ENCODE assay signal across 31 mouse cellular contexts in genomic region chr12:41944079-41944672, GRCm38 (mm10).
DNase-seq lines count a peak whose midpoint lies in the region; ATAC-seq and TF ChIP-seq lines count a peak whose summit lies in the region.
"Had no signal": no experiment of that assay in that cellular context is flagged by ENCODE, and none has a peak within 500 bp of the region (broad histone marks: within the 10 kb centered on the region; RNA-seq: fewer than 3 reads in every experiment).

No protein-coding gene starts in this region.

- no peak for TF ChIP-seq POLR2A in brain, embryonic 14.5 days (IDR thresholded peaks at IDR 0.05; ENCODE audit: borderline replicate concordance, extremely low read depth, insufficient read depth, insufficient read length, poor library complexity, severe bottlenecking)

- no peak overlapping the region for H3K9ac ChIP-seq in midbrain, embryonic 12.5 days (replicated peaks)
- H3K9ac ChIP-seq in midbrain, postnatal 0 days (replicated peaks; ENCODE audit: low read length, poor library complexity, severe bottlenecking): no peak overlapping the region
- no peak overlapping the region for H3K9ac ChIP-seq in forebrain, embryonic 16.5 days (replicated peaks; ENCODE audit: low read depth, low read length)
- H3K9ac ChIP-seq: embryonic facial prominence, embryonic 13.5 days; heart, embryonic 13.5 days; hindbrain, embryonic 14.5 days had no signal

- 0 out of 2 replicates have a peak, but pooled peaks have one; percentile 47 for ATAC-seq in midbrain, embryonic 12.5 days (ENCODE audit: low FRiP score, low read depth)
- no peak for ATAC-seq in midbrain, postnatal 0 days (ENCODE audit: low FRiP score)
- ATAC-seq in forebrain, embryonic 16.5 days: peak; percentile 87
- no peak for ATAC-seq in erythroblast, adult 5-6 weeks (replicated peaks; ENCODE audit: low FRiP score, poor library complexity, severe bottlenecking)
- ATAC-seq: hindbrain, postnatal 0 days; inflammation-experienced regulatory T-cells, adult 6 months; intestine, embryonic 16.5 days; Patski had no signal

- H3K27ac ChIP-seq in midbrain, embryonic 12.5 days (replicated peaks): no peak overlapping the region
- no peak overlapping the region for H3K27ac ChIP-seq in midbrain, postnatal 0 days (ENCODE audit: low read depth, low read length)
- no peak overlapping the region for H3K27ac ChIP-seq in forebrain, embryonic 16.5 days (ENCODE audit: low read length)
- H3K27ac ChIP-seq: embryonic facial prominence, embryonic 10.5 days; embryonic facial prominence, embryonic 13.5 days; heart, adult 2 months; heart, embryonic 10.5 days; heart, embryonic 13.5 days; hindbrain, embryonic 14.5 days; hindbrain, postnatal 0 days had no signal

- no peak overlapping the region for H3K4me2 ChIP-seq in midbrain, embryonic 12.5 days (replicated peaks)
- no peak overlapping the region for H3K4me2 ChIP-seq in midbrain, postnatal 0 days (ENCODE audit: low read depth, low read length, poor library complexity, severe bottlenecking)
- H3K4me2 ChIP-seq in forebrain, embryonic 16.5 days (ENCODE audit: low read length): no peak overlapping the region
- H3K4me2 ChIP-seq: embryonic facial prominence, embryonic 13.5 days; heart, embryonic 13.5 days; hindbrain, embryonic 14.5 days had no signal

- no peaks in the 10 kb centered on the region for H3K4me1 ChIP-seq in midbrain, embryonic 12.5 days
- no peaks in the 10 kb centered on the region for H3K4me1 ChIP-seq in midbrain, postnatal 0 days (ENCODE audit: insufficient read depth, low read length)
- H3K4me1 ChIP-seq in forebrain, embryonic 16.5 days (replicated peaks; ENCODE audit: control insufficient read depth, insufficient read depth, low read length): no peaks in the 10 kb centered on the region; the same call in 1 of the 2 replicates
- H3K4me1 ChIP-seq: embryonic facial prominence, embryonic 10.5 days; embryonic facial prominence, embryonic 13.5 days; heart, embryonic 10.5 days; heart, embryonic 13.5 days had no signal

- H3K36me3 ChIP-seq in midbrain, embryonic 12.5 days: no peaks in the 10 kb centered on the region
- no peaks in the 10 kb centered on the region for H3K36me3 ChIP-seq in midbrain, postnatal 0 days (ENCODE audit: insufficient read depth, low read length)
- H3K36me3 ChIP-seq in forebrain, embryonic 16.5 days (ENCODE audit: control insufficient read depth, insufficient read depth): no peaks in the 10 kb centered on the region
- H3K36me3 ChIP-seq: embryonic facial prominence, embryonic 10.5 days; embryonic facial prominence, embryonic 13.5 days; G1E; heart, embryonic 10.5 days; heart, embryonic 13.5 days had no signal

- 66% methylated on average over 4 of the region's 4 CpGs for WGBS in midbrain, embryonic 12.5 days
- 56% methylated on average over 4 of the region's 4 CpGs for WGBS in midbrain, postnatal 0 days
- 49% methylated on average over 4 of the region's 4 CpGs for WGBS in forebrain, embryonic 16.5 days

- H3K27me3 ChIP-seq in midbrain, embryonic 12.5 days: no peaks in the 10 kb centered on the region
- H3K27me3 ChIP-seq in midbrain, postnatal 0 days (ENCODE audit: insufficient read depth, low read length): no peaks in the 10 kb centered on the region
- H3K27me3 ChIP-seq in forebrain, embryonic 16.5 days (replicated peaks; ENCODE audit: control insufficient read depth, insufficient read depth, low read length): no peaks in the 10 kb centered on the region
- H3K27me3 ChIP-seq: CH12.LX; embryonic facial prominence, embryonic 13.5 days; heart, embryonic 13.5 days; Patski had no signal

- no peak for TF ChIP-seq CTCF in midbrain, postnatal 0 days (IDR thresholded peaks at IDR 0.05)
- no peak for TF ChIP-seq CTCF in brain, embryonic 14.5 days (IDR thresholded peaks at IDR 0.05; ENCODE audit: borderline replicate concordance, extremely low read depth, insufficient read depth, insufficient read length)

- H3K4me3 ChIP-seq in midbrain, embryonic 12.5 days: no peak overlapping the region
- no peak overlapping the region for H3K4me3 ChIP-seq in midbrain, postnatal 0 days (ENCODE audit: low read depth, low read length)
- H3K4me3 ChIP-seq in forebrain, embryonic 16.5 days (replicated peaks; ENCODE audit: low read length): no peak overlapping the region
- H3K4me3 ChIP-seq: embryonic facial prominence, embryonic 10.5 days; embryonic facial prominence, embryonic 13.5 days; heart, adult 2 months; heart, embryonic 10.5 days; heart, embryonic 13.5 days had no signal

- no peak for DNase-seq in midbrain, postnatal 0 days (ENCODE audit: low spot score)
- DNase-seq in 416B (ENCODE audit: low read depth): peak; percentile 32
- peak; percentile 77 for DNase-seq in brain, embryonic 14.5 days (ENCODE audit: low read depth)
- DNase-seq in lung, postnatal 36 days: no peak
- DNase-seq: adrenal gland, adult 2 months; adrenal gland, postnatal 14 days; cerebellum, adult 11-12 months; cerebellum, adult 8-10 months; cerebellum, postnatal 10 days; cerebellum, postnatal 36 days; embryo, embryonic 11 days; gastrocnemius, postnatal 10 days; gastrocnemius, postnatal 36 days; heart, adult 2 months; heart, postnatal 14 days; heart, postnatal 4 days; kidney, adult 2 months had no signal

- no peaks in the 10 kb centered on the region for H3K9me3 ChIP-seq in midbrain, embryonic 12.5 days
- H3K9me3 ChIP-seq in midbrain, postnatal 0 days (ENCODE audit: low read length): no peaks in the 10 kb centered on the region
- H3K9me3 ChIP-seq in forebrain, embryonic 16.5 days (ENCODE audit: control insufficient read depth, low read length): no peaks in the 10 kb centered on the region
- H3K9me3 ChIP-seq: embryonic facial prominence, embryonic 10.5 days; embryonic facial prominence, embryonic 13.5 days; G1E; heart, embryonic 10.5 days; heart, embryonic 13.5 days had no signal

Comparison
In these comparisons a context has a peak if more than half of its experiments do, and no peak if none do; other contexts are left out.
1. ATAC-seq: peak in midbrain, embryonic 12.5 days (single experiment) and forebrain, embryonic 16.5 days (single experiment); none in midbrain, postnatal 0 days (single experiment) and erythroblast, adult 5-6 weeks (single experiment).
2. DNase-seq: peak in 416B (single experiment) and brain, embryonic 14.5 days (single experiment); none in midbrain, postnatal 0 days (single experiment) and lung, postnatal 36 days (single experiment).